Mouse (Mus musculus) ES-Bruce4 (cell line): ENCODE results near the gene Hoxb6. TPM values are rescaled to one million over a fixed set of nuclear protein-coding genes. Genes with fewer than 3 reads are reported as not detected.

Experiments
- H3K27ac ChIP-seq: 2 replicates; pipeline ENCODE4 v1.5.1; 2012; ENCODE audit warnings: low read length, inconsistent platforms; ENCODE audit not compliant: insufficient read depth
- H3K27me3 ChIP-seq: 2 replicates; pipeline ENCODE4 v1.6.1; 2012; ENCODE audit warnings: mild to moderate bottlenecking, low read length, inconsistent platforms; ENCODE audit not compliant: control insufficient read depth, poor library complexity, insufficient read depth, severe bottlenecking
- H3K36me3 ChIP-seq: 2 replicates; pipeline ENCODE4 v1.6.1; 2012; ENCODE audit warnings: inconsistent platforms, mild to moderate bottlenecking, low read length, moderate library complexity; ENCODE audit not compliant: control insufficient read depth, poor library complexity, insufficient read depth, severe bottlenecking
- H3K4me1 ChIP-seq: one replicate; pipeline ENCODE4 v1.8.1; 2011; ENCODE audit warnings: low read length; ENCODE audit not compliant: control insufficient read depth, insufficient read depth
- H3K4me3 ChIP-seq: 2 replicates; pipeline ENCODE4 v1.5.1; 2011; ENCODE audit warnings: low read depth, mild to moderate bottlenecking, low read length
- H3K9ac ChIP-seq: 2 replicates; pipeline ENCODE4 v1.6.1; 2012; ENCODE audit warnings: low read depth, mild to moderate bottlenecking, inconsistent platforms; ENCODE audit not compliant: poor library complexity, severe bottlenecking
- H3K9me3 ChIP-seq: replicated peaks from 2 replicates; pipeline ENCODE4 v1.6.1; 2012; ENCODE audit warnings: mild to moderate bottlenecking, low read length, inconsistent platforms; ENCODE audit not compliant: control insufficient read depth, poor library complexity, insufficient read depth, severe bottlenecking
- CTCF ChIP-seq: IDR thresholded peaks from one replicate; pipeline ENCODE4 v1.8.1; 2011; ENCODE audit warnings: low read depth, low read length
- EP300 ChIP-seq: IDR thresholded peaks from 2 replicates; pipeline ENCODE4 v1.6.1; 2011; ENCODE audit warnings: low read depth, low read length; ENCODE audit not compliant: insufficient read depth
- POLR2A ChIP-seq: IDR thresholded peaks from one replicate; pipeline ENCODE4 v1.8.1; 2011; ENCODE audit warnings: low read length; ENCODE audit not compliant: insufficient read depth
- polyA plus RNA-seq: library from polyadenylated mRNA; stranded (reverse); fragments of >200 nt; gene quantifications from 2 replicates; pipeline ENCODE4 v1.2.4, GENCODE M21; 2011; ENCODE audit warnings: low read depth; ENCODE audit not compliant: missing spikeins, insufficient read depth, insufficient read length

Hoxb6 gene
- polyA plus RNA-seq, 1 experiment, result not detected

DNA sequence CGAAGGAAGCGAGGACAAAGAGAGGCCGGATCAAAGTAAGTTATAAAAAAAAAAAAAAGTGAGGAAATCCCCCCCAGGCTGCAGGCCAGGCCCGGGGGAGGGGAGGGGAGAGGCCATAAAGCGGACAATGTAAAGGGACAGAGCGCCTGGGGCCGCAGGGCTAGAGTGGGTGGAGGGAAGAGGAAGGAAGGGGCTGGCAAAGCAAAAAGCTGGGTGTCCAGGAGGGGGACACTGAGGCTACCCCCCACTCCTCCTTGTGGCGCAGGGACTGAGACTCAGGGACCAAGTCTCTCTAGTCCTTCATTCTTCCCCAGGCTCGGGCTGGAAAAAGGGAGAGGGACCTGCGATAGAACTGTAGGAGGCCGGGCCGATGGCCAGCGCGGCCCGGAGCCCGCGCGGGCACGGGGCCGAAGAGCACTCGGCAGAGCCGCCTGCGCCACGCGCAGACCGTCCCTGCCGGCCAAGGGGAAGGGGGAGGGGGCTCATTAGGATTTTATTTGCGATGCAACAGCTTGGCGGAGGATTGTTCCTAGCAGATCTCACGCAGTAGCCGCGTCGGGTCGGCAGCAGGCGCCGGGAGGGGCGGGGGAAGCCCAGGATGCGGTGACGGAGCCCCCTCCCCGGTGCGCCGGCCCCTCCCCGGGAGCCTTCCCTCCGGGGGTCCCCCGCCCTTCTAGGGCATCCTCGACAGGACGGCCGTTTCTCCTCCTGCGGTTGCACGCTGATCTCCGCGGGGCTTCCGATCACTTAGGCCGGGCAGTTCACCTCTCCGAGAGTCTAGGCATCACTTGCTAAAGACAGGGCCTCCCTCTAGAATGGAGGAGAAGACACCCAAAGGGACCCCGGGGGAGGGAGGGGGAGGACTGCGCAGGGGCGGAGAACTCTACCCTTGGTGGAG, 20.0 kb upstream of the Hoxb6 start:
- TF ChIP-seq EP300 (no peak), CTCF (no peak), POLR2A (no peak)
- Histone ChIP-seq H3K4me1 (no peaks in the 10 kb centered on the region), H3K9ac (peak overlapping the region; percentile 53), H3K9me3 (no peaks in the 10 kb centered on the region), H3K4me3 (peak overlapping the region; percentile 38), H3K36me3 (no peaks in the 10 kb centered on the region), H3K27ac (no peak overlapping the region), H3K27me3 (peaks cover 74% of the 10 kb centered on the region)

DNA sequence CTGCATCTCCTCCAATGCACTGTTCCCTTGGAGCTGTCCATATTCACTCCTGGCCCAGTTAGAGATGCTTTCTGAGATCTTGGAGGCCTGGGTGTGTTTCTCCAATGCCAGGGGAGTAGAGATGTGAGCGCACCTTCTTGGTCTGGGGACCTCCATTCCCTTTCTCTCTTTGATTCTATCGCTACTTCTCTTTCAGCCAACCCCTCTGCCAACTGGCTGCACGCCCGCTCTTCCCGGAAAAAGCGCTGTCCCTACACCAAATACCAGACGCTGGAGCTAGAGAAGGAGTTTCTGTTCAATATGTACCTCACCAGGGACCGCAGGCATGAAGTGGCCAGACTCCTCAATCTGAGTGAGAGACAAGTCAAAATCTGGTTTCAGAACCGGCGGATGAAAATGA, 17.8 kb upstream of the Hoxb6 start:
- H3K4me3 ChIP-seq, result no peak overlapping the region
- H3K4me1 ChIP-seq, result no peaks in the 10 kb centered on the region
- H3K36me3 ChIP-seq, result no peaks in the 10 kb centered on the region
- H3K27me3 ChIP-seq, result peaks cover 62% of the 10 kb centered on the region
- no peaks in the 10 kb centered on the region for H3K9me3 ChIP-seq
- H3K27ac ChIP-seq, result no peak overlapping the region
- TF ChIP-seq CTCF, result no peak
- TF ChIP-seq POLR2A, result no peak
- no peak for TF ChIP-seq EP300
- H3K9ac ChIP-seq, result no peak overlapping the region

GRCm38 (mm10) chr11:96275896-96276295, 16.4 kb upstream of the Hoxb6 start:
- Histone ChIP-seq H3K9me3 (no peaks in the 10 kb centered on the region), H3K4me1 (no peaks in the 10 kb centered on the region), H3K9ac (no peak overlapping the region), H3K27me3 (peaks cover 60% of the 10 kb centered on the region), H3K36me3 (no peaks in the 10 kb centered on the region), H3K27ac (no peak overlapping the region), H3K4me3 (no peak overlapping the region)
- TF ChIP-seq POLR2A, result no peak
- no peak for TF ChIP-seq CTCF
- TF ChIP-seq EP300, result no peak

DNA sequence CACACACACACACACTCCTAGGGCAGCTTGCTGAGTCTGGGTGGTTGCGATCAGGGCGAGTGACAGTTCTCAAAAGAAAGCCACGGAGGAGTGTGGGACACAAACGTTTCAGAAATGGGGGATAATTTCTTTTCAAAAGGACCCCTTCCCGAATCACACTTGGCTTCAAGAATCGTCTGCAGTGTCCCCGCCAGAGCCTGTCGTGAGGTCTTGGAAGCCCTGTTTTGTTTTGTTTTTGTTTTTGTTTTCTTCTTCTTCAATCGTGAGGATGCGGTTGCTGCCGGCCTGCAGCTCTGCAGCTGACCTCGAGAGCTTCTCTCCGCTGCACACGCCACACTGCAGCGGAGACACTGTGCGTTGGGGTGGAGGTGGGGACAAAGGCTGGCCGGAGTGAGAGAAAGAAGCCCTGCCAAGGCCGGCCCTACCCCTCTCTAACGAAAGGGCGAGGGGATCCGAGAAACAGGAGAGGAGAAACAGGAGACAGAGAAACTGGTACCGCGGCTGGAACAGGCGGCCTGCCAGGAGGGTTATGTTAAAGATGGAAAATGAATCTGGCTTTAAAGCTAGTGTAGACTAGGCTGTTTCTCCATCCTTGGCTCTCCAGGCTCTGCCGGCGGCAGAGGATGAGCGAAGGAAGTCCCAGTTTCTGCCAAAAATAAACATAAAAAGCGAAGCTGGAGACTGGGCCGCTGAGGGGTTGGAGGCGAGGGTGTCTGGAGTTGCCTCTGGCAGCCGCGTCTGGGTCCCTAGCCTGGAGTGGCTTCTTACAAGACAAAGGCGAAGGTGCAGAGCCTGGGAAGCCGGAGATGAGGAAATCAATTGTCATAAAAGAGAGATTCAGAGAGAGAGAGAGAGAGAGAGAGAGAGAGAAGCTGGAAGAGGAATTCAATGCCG, 14.9 kb upstream of the Hoxb6 start:
- H3K4me1 ChIP-seq, result no peaks in the 10 kb centered on the region
- no peak overlapping the region for H3K27ac ChIP-seq
- H3K9ac ChIP-seq, result no peak overlapping the region
- no peaks in the 10 kb centered on the region for H3K36me3 ChIP-seq
- peaks cover 51% of the 10 kb centered on the region for H3K27me3 ChIP-seq
- no peaks in the 10 kb centered on the region for H3K9me3 ChIP-seq
- TF ChIP-seq POLR2A (no peak), EP300 (no peak), CTCF (no peak)
- no peak overlapping the region for H3K4me3 ChIP-seq

GRCm38 (mm10) chr11:96278324-96278723, 14.0 kb upstream of the Hoxb6 start:
- TF ChIP-seq EP300, result no peak
- TF ChIP-seq POLR2A, result no peak
- Histone ChIP-seq H3K27me3 (peaks cover 52% of the 10 kb centered on the region), H3K4me3 (no peak overlapping the region), H3K4me1 (no peaks in the 10 kb centered on the region), H3K9me3 (no peaks in the 10 kb centered on the region), H3K27ac (no peak overlapping the region), H3K9ac (no peak overlapping the region), H3K36me3 (no peaks in the 10 kb centered on the region)
